Mouse (Mus musculus) ZHBTc4 (cell line): ENCODE results near the gene Crtc2.
"Not testable (repeated sequence)": the region's sequence is repeated elsewhere in the genome, so short reads cannot be mapped to it uniquely, and the experiment has no call there.

Experiments used
- DNase-seq: peaks from one replicate; pipeline ENCODE4 v3.0.0-alpha.2; 2011; ENCODE audit warnings: low read depth, low spot score

Crtc2 gene

DNA sequence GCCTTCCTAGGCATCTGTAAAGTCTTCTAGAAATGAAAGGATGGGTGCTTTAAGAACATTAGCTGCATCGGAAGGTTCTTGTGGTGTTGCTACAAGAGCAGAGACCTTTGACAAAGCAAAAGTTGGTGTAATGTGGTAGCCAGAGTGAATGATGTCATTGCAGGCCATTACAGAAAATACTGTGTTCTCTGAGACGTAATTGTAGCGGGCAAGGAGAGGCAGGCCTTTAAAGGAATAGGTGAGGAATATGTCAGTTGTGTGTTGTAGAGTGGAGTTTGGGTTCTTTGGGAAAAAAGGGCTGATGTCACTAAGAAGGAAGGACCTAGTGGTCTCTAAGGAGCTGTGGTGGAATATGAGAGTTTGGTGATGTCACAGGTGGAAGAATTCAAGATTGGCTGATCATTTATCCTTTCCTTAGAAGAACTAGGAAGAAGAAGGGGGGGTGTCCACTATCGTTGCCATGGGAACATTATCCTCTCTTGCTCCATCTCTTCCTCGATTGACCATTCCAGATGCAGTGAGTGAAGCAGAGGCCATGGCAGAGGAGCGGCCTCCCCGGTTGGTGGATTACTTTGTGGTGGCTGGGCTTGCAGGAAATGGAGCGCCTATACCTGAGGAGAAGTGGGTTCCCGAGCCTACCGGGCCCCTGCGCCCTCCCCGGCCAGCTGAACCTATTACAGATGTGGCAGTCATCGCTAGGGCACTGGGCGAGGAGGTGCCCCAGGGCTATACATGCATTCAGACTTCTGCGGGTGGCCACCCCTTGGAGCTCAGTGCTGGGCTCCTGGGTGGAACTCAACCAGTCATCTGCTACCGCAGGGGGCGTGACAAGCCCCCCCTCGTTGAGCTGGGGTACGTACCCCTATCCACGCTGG, 13.2 kb downstream of the Crtc2 start:
- no peak for DNase-seq

DNA sequence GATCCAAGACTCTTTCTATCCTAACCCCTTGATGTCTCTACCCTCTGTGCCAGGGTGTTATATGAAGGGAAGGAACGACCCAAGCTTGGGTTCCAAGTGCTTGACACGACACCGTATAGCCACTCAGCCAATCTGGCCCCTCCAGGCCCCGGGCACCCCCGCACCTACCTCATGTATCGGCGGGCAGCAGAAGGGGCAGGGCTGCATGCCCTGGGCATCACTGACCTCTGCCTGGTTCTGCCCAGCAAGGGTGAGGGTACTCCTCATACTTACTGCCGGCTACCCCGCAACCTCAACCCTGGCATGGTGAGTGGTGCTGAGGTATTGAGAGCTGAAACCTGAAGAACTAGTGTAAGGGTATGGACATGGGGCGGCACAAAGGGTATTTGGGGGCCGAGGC, 14.2 kb downstream of the Crtc2 start:
- DNase-seq = no peak

DNA sequence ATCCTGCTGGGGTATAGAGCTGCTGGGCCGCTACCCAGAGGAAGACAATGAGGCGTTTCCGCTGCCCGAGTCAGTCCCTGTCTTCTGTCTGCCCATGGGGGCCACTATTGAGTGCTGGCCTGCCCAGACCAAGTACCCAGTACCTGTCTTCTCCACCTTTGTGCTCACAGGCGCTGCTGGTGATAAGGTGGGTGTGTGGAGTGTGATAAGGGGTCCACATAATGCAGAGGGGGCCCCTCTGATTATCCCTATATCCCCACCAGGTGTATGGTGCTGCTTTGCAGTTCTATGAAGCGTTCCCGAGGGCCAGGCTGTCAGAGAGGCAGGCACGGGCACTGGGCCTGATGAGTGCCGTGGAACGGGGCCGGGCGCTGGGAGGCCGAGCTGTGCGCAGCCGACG, 15.0 kb downstream of the Crtc2 start:
- no peak for DNase-seq

- no peak for DNase-seq
Observed at GRCm38 (mm10) chr3:90270784-90271183, 16.8 kb downstream of the Crtc2 start.

- DNase-seq = peak; percentile 64
Observed at GRCm38 (mm10) chr3:90272170-90272569, 18.2 kb downstream of the Crtc2 start.

DNA sequence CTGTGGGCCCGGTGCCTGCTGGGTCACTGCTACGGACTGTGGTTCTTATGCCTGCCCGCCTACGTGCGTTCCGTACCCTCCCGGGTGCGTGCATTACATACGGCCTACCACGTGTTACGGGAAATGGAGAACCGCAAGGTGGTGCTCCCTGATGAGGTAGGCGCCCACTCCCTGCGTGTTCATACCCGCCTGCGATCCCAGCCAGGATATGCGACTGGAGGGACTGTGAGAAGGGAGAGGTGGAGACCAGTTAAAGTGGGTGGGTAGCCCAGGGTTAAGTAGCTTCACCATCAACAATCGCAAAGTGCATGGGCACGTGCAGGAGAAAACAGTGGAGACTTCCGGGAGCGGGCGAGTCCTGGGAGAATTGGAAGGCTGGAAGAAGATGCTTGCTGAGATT, 19.9 kb downstream of the Crtc2 start:
- DNase-seq = peak; percentile 51

DNA sequence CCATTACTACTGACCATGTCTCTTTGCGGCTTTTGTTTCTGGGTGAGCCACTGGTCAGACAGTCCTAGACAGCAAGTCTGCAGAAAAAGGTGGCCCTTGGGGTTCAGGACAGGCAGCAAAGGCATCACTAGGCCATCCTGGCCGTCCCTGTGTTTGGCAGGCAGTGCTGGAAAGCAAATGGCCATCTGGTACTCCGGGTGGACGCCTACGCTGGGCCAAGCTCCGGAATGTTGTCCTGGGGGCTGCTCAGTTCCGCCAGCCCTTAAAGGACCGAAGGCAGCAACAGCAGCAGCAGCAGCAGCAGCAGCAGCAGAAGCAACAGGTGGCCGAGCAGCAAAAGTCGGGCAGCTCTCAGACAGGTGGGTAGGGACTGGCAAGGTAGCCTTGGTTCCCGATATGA, 21.3 kb downstream of the Crtc2 start:
- DNase-seq = no peak

DNA sequence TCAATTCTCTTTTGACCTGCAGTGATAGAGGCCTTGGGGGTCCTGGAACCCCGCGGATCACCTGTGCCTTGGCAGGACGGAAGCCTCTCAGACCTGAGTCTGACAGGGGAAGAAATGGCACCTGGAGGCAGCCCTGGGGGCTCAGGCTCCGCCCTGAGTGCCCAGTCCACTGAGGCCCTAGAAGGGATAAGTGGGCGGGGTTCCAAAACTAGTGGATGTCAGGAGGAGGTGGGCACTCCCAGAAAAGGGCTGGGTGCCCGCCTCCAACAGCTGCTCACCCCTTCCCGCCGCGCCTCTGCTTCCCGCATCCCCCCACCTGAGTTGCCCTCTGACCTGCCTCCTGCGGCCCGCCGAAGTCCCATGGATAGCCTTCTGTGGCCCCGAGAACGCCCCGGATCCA, 22.9 kb downstream of the Crtc2 start:
- peak; percentile 42 for DNase-seq

- no peak for DNase-seq
Observed at GRCm38 (mm10) chr3:90277793-90278192, 23.8 kb downstream of the Crtc2 start.

DNA sequence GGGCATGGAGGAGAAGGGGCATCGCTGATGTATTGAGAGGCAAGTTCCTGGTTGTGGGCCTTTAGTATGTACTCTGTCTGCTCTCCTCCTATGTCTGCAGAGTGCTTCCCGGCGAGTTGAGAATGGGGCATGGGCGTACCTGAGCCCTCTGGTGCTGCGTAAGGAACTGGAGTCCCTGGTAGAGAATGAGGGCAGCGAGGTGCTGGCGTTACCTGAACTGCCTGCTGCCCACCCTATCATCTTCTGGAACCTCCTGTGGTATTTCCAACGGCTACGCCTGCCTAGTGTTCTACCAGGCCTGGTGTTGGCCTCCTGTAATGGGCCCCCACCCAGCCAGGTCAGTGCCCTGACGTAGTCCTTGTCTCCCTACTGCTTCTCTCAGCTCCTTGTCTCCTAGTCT, 24.2 kb downstream of the Crtc2 start:
- DNase-seq = no peak

DNA sequence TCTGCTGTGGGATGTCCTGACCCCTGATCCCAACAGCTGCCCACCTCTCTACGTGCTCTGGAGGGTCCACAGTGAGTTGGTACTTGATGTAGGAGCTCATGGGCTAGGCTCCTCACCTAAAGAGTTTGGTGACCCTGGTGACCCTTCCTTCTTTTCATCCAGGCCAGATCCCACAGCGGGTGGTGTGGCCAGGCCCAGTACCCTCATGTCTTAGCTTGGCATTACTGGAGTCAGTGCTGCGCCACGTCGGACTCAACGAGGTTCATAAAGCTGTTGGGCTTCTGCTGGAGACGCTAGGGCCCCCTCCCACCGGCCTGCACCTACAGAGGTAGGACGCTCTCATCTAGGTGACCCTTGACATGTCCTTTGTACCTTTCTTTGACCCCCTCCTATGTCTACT, 25.3 kb downstream of the Crtc2 start:
- DNase-seq = no peak

DNA sequence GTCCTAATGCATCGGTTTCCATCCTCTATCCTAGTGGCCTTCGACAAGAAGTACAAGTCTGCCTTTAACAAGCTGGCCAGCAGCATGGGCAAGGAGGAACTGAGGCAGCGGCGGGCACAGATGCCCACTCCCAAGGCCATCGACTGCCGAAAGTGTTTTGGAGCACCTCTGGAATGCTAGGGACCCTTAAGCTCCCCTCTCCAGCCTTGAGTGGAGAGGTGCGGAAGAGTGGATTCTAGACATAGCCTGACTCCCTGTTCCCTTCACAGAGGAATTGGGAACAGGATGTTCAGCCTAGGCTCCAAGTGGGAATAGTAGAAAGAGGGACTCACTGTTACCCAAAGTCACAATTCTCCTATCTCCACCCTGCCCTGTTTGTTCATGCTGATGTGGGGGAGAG, 25.8 kb downstream of the Crtc2 start:
- no peak for DNase-seq

- DNase-seq = no peak
Observed at GRCm38 (mm10) chr3:90280708-90281107, 26.7 kb downstream of the Crtc2 start.

DNA sequence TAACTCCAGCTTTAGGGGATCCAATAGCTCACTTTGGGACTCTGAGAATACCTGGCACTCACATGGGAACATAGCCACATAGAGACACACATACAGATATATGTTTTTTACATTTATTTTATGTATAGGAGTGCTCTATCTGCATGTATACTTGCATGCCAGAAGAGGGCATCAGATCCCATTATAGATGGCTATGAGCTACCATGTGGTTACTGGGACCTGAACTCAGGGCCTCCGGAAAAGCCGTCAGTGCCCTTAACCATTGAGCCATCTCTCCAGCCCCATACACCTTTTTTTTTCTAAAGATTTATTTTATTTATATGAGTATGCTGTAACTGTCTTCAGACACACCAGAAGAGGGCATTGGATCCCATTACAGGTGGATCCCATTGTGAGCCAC, 30.2 kb downstream of the Crtc2 start:
- no peak for DNase-seq

- DNase-seq = not testable (repeated sequence)
Observed at GRCm38 (mm10) chr3:90289403-90289802, 35.4 kb downstream of the Crtc2 start.

DNA sequence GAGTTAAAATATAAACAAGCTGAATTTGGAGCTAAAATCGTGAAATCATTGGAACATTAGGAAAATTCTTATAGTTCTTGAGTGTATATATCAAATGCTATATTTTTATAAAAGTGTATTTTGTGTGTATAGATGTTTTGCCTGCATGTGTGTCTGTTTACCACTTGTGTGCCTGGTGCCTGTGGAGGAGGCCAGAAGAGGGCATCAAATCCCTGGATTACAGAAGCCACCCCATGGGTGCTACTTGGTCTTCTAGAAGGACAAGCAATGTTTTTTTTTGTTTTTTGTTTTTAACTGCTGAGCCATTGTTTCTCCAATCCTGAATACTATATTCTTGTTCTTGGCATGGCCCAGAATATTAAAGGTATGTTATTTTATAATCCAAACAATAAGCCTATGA, 36.6 kb downstream of the Crtc2 start:
- DNase-seq = no peak

DNA sequence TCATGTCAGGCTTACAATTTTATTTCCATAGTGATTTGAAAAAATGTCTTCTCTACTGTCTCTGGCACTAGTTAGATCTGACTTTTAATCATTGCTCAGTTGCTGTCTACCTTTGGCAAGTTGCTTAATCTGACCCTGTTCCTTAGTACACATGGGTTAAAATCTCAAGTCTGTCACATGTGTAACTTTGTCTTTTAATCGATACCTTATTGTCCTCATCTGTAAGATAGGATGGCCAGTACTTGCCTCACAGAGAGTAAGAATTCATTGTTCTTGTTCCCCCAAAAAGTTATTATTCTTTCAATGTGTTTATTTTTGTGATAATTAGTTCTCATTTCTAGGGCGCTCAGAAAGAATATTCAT, 38.0 kb downstream of the Crtc2 start:
- DNase-seq = no peak

DNA sequence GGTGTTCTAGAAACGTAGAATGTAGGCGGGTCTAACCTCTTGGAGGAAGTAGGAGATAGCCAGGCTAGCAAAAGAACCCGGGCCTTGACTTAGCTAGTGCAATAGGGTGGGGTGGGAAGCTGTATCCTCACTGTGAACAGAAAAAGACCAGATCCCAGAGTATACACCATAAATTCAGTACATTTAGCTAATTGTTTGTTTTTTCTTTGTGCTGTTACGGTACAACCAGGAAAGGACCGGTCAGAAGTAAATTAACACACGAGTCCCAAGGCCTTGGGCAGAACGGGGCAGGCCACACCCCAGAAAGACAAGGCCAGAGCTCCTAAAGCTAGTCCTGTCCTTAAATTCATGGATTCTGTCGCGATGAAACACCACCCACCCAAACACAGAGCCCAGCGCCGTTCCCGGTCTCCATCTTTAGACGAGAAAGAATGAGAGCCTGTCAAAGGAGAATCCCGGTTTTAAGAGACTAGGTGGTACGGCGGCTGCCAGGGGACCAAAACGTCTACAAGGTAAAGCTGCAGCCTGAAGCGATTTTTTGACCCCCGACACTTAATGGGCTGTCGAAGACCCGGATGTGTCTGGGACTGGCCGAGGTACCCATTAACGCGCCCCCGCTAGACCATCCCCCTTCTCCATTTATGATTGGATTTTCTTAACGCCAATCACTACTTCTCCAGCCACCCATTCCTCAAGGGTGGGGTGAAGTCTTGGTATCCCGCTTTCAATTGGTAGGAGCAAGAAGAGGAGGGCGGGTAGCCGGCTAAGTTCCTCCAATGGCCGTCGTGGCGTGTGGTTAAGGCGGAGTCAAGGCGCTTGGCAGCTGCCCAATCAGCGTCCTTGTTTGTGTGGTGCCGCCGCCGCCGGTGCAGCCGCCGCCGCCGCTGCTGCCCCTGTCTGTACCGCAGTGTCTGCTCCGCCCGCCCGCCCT, 38.6 kb downstream of the Crtc2 start, which contains the start of gene Gatad2b:
Gene Gatad2b (plus strand): TSS at position 834 of the 931 bp plus-strand sequence.
- DNase-seq = peak; percentile 100

- DNase-seq = peak; percentile 90
Observed at GRCm38 (mm10) chr3:90293352-90294063, 39.5 kb downstream of the Crtc2 start.

DNA sequence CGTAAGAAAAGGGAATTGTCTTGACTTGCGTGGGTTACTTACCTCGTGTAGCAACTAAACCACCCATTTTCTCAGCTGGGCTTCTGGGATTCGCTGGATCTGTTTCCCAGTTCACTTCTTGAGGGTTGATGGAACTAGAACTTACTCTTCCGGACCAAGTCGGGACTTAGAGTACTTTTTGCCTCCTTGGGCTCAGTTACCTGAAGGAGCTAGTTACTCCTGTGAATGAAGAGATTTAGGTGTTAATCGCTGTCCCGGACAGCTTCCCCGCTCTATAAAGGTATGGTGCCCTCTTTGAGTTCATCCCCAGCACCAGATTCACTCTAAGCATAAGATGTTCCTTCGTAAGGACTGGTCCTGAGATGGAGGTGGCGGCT, 40.1 kb downstream of the Crtc2 start:
- DNase-seq = no peak

DNA sequence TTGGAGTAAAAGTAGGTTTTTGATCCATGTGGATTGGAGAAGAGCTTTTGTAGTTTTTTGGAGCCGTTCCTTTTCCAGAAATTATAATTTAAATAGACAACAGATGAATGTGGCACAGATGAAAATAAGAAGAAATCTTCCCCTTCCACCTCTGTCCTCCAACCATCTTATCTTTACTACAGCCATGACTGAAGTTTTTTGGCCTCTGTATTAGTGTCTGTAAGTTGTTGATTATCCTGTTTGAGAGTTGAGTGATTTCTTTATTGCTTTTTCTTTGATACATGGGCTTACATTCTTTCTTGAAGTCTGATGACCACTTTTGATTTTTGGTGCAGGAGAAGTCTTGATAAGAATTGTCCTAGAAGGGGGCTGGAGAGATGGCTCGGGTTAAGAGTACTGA, 40.7 kb downstream of the Crtc2 start:
- no peak for DNase-seq

DNA sequence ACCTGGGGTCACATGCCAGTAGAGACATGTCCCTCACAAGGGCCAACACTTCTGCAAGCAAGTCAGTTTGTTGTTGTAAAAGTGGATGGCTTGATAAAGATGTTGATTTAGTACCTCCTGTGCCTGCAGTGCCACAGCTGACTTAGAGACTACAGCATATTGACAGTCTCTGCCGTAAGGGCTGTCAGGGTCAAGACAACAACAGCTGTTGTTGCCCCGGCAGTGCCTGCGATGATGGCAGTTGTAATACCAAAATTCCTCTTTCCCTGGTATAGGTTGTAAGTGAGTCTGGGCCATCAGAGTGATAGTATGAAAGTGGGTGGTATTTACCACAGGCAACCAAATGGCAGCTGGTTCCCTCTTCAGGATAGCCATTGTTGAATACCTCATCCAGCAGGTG, 51.8 kb downstream of the Crtc2 start:
- no peak for DNase-seq
